Mouse (Mus musculus) neural tube, embryonic 12.5 days (tissue): ENCODE measurements around the gene Dtd1. TPM values are rescaled to one million over a fixed set of nuclear protein-coding genes. Genes with fewer than 3 reads are reported as not detected.
A peak's percentile ranks its signal among the peaks of the same experiment; 100 is the strongest.

Experiments used
- ATAC-seq: fragments of 200-750 bp; cut with Nextera tagmentation; 2 replicates; pipeline ENCODE4 v1.8.0; 2017; ENCODE audit warnings: low read depth, mild to moderate bottlenecking, moderate TSS enrichment, moderate library complexity; ENCODE audit not compliant: low FRiP score
- H3K27ac ChIP-seq: fragments of 300-500 bp; sonication (generic); 2 replicates; pipeline ENCODE4 v1.5.1; 2016
- H3K27me3 ChIP-seq: fragments of 300-500 bp; sonication (generic); replicated peaks from 2 replicates; pipeline ENCODE4 v1.6.1; 2016; ENCODE audit warnings: mild to moderate bottlenecking
- H3K36me3 ChIP-seq: fragments of 300-500 bp; sonication (generic); 2 replicates; pipeline ENCODE4 v1.6.1; 2016; ENCODE audit warnings: mild to moderate bottlenecking
- H3K4me1 ChIP-seq: fragments of 300-500 bp; sonication (generic); 2 replicates; pipeline ENCODE4 v1.6.1; 2016
- H3K4me2 ChIP-seq: fragments of 300-500 bp; sonication (generic); replicated peaks from 2 replicates; pipeline ENCODE4 v1.6.1; 2016; ENCODE audit warnings: mild to moderate bottlenecking
- H3K4me3 ChIP-seq: fragments of 300-500 bp; sonication (generic); 2 replicates; pipeline ENCODE4 v1.5.1; 2016
- H3K9ac ChIP-seq: fragments of 300-500 bp; sonication (generic); 2 replicates; pipeline ENCODE4 v1.6.1; 2016; ENCODE audit warnings: mild to moderate bottlenecking
- H3K9me3 ChIP-seq: fragments of 300-500 bp; sonication (generic); 2 replicates; pipeline ENCODE4 v1.6.1; 2016; ENCODE audit warnings: mild to moderate bottlenecking
- WGBS: fragments of 180-500 bp; shearing (Covaris S2); methylation state at CpG from one replicate; pipeline ENCODE4 v1.1.7; 2016; 5-methylcytosine and 5-hydroxymethylcytosine counted together
- polyA plus RNA-seq: library from polyadenylated mRNA; unstranded; fragments of >200 nt; fragmentation: Nextera tagmentation; extraction: Ambion mirVana; gene quantifications from 2 replicates; pipeline ENCODE4 v1.2.1, GENCODE M21; 2016

Gene Dtd1
- polyA plus RNA-seq, 1 experiment from 2014 or later: 42.7 TPM

- ATAC-seq: no peak
- Histone ChIP-seq H3K36me3 (no peaks in the 10 kb centered on the region), H3K27me3 (no peaks in the 10 kb centered on the region), H3K27ac (no peak overlapping the region), H3K9ac (no peak overlapping the region), H3K4me3 (no peak overlapping the region), H3K4me2 (no peak overlapping the region), H3K4me1 (no peaks in the 10 kb centered on the region), H3K9me3 (no peaks in the 10 kb centered on the region)
- 86% methylated on average over 4 of the region's 4 CpGs for WGBS
Observed at GRCm38 (mm10) chr2:144647151-144647550, 47.5 kb downstream of the Dtd1 start.

GRCm38 (mm10) chr2:144649960-144650359 lies 50.3 kb downstream of the Dtd1 start:
- Histone ChIP-seq H3K9me3 (no peaks in the 10 kb centered on the region), H3K27ac (no peak overlapping the region), H3K4me2 (no peak overlapping the region), H3K4me1 (no peaks in the 10 kb centered on the region), H3K4me3 (no peak overlapping the region), H3K36me3 (no peaks in the 10 kb centered on the region), H3K9ac (no peak overlapping the region), H3K27me3 (no peaks in the 10 kb centered on the region)
- WGBS: 92% methylated on average over 1 of the region's 1 CpGs
- ATAC-seq: no peak

GRCm38 (mm10) chr2:144652841-144653240 lies 53.1 kb downstream of the Dtd1 start:
- Histone ChIP-seq H3K4me3 (no peak overlapping the region), H3K9ac (no peak overlapping the region), H3K4me1 (no peaks in the 10 kb centered on the region), H3K4me2 (no peak overlapping the region), H3K27me3 (no peaks in the 10 kb centered on the region), H3K27ac (no peak overlapping the region), H3K9me3 (no peaks in the 10 kb centered on the region), H3K36me3 (no peaks in the 10 kb centered on the region)
- WGBS: 94% methylated on average over 4 of the region's 4 CpGs
- no peak for ATAC-seq

- WGBS: 90% methylated on average over 3 of the region's 3 CpGs
- no peak overlapping the region for H3K4me2 ChIP-seq
- no peak for ATAC-seq
Observed at GRCm38 (mm10) chr2:144655307-144655706, 55.6 kb downstream of the Dtd1 start.

GRCm38 (mm10) chr2:144668507-144668906 lies 68.8 kb downstream of the Dtd1 start:
- no peak overlapping the region for H3K4me2 ChIP-seq
- WGBS: 89% methylated on average over 4 of the region's 4 CpGs
- no peak overlapping the region for H3K27ac ChIP-seq
- H3K4me3 ChIP-seq: no peak overlapping the region
- no peak for ATAC-seq
- no peak overlapping the region for H3K9ac ChIP-seq
- H3K36me3 ChIP-seq: no peaks in the 10 kb centered on the region
- H3K4me1 ChIP-seq: no peaks in the 10 kb centered on the region
- no peaks in the 10 kb centered on the region for H3K27me3 ChIP-seq
- H3K9me3 ChIP-seq: no peaks in the 10 kb centered on the region

More at GRCm38 (mm10) chr2:144655307-144655706, 55.6 kb downstream of the Dtd1 start:
- H3K4me3 ChIP-seq: no peak overlapping the region
- no peaks in the 10 kb centered on the region for H3K36me3 ChIP-seq
- no peaks in the 10 kb centered on the region for H3K4me1 ChIP-seq
- H3K9ac ChIP-seq: no peak overlapping the region
- no peaks in the 10 kb centered on the region for H3K27me3 ChIP-seq
- H3K9me3 ChIP-seq: no peaks in the 10 kb centered on the region
- no peak overlapping the region for H3K27ac ChIP-seq

- 91% methylated on average over 5 of the region's 5 CpGs for WGBS
- ATAC-seq: no peak
- no peaks in the 10 kb centered on the region for H3K4me1 ChIP-seq
- no peaks in the 10 kb centered on the region for H3K27me3 ChIP-seq
- no peak overlapping the region for H3K27ac ChIP-seq
- H3K9ac ChIP-seq: no peak overlapping the region
- H3K36me3 ChIP-seq: no peaks in the 10 kb centered on the region
- H3K4me3 ChIP-seq: no peak overlapping the region
- H3K9me3 ChIP-seq: no peaks in the 10 kb centered on the region
- H3K4me2 ChIP-seq: no peak overlapping the region
Observed at GRCm38 (mm10) chr2:144670289-144670930, 70.7 kb downstream of the Dtd1 start.

GRCm38 (mm10) chr2:144672397-144672796 lies 72.7 kb downstream of the Dtd1 start:
- Histone ChIP-seq H3K4me2 (no peak overlapping the region), H3K36me3 (no peaks in the 10 kb centered on the region), H3K27me3 (no peaks in the 10 kb centered on the region), H3K4me3 (no peak overlapping the region), H3K9ac (no peak overlapping the region), H3K9me3 (no peaks in the 10 kb centered on the region), H3K27ac (no peak overlapping the region), H3K4me1 (peaks cover 9% of the 10 kb centered on the region)
- WGBS: 92% methylated on average over 5 of the region's 5 CpGs
- ATAC-seq: no peak

GRCm38 (mm10) chr2:144676546-144677228 lies 77.0 kb downstream of the Dtd1 start:
- Histone ChIP-seq H3K27ac (no peak overlapping the region), H3K4me1 (peaks cover 14% of the 10 kb centered on the region), H3K27me3 (no peaks in the 10 kb centered on the region), H3K9me3 (no peaks in the 10 kb centered on the region), H3K36me3 (no peaks in the 10 kb centered on the region), H3K4me2 (no peak overlapping the region), H3K9ac (no peak overlapping the region), H3K4me3 (no peak overlapping the region)
- 62% methylated on average over 13 of the region's 13 CpGs for WGBS
- peak; percentile 39; the same call in 1 of the 2 replicates for ATAC-seq

- 46% methylated on average over 2 of the region's 2 CpGs for WGBS
- H3K36me3 ChIP-seq: no peaks in the 10 kb centered on the region
- H3K4me3 ChIP-seq: no peak overlapping the region
- no peaks in the 10 kb centered on the region for H3K9me3 ChIP-seq
- H3K4me2 ChIP-seq: no peak overlapping the region
- H3K4me1 ChIP-seq: peaks cover 14% of the 10 kb centered on the region
- no peak overlapping the region for H3K9ac ChIP-seq
- no peak overlapping the region for H3K27ac ChIP-seq
- H3K27me3 ChIP-seq: no peaks in the 10 kb centered on the region
- 0 out of 2 replicates have a peak, but pooled peaks have one; percentile 17 for ATAC-seq
Observed at GRCm38 (mm10) chr2:144677229-144677571, 77.5 kb downstream of the Dtd1 start.

GRCm38 (mm10) chr2:144678779-144679178 lies 79.1 kb downstream of the Dtd1 start:
- H3K9ac ChIP-seq: no peak overlapping the region
- H3K4me1 ChIP-seq: peaks cover 14% of the 10 kb centered on the region
- H3K27ac ChIP-seq: no peak overlapping the region
- no peaks in the 10 kb centered on the region for H3K36me3 ChIP-seq
- H3K4me2 ChIP-seq: no peak overlapping the region
- no peaks in the 10 kb centered on the region for H3K27me3 ChIP-seq
- no peak for ATAC-seq
- whole genome bisulfite sequencing: 77% methylated on average over 6 of the region's 6 CpGs
- H3K4me3 ChIP-seq: no peak overlapping the region
- H3K9me3 ChIP-seq: no peaks in the 10 kb centered on the region

- H3K36me3 ChIP-seq: no peaks in the 10 kb centered on the region
- no peak overlapping the region for H3K4me3 ChIP-seq
- no peak overlapping the region for H3K27ac ChIP-seq
- no peak overlapping the region for H3K9ac ChIP-seq
- no peaks in the 10 kb centered on the region for H3K27me3 ChIP-seq
- peaks cover 14% of the 10 kb centered on the region for H3K4me1 ChIP-seq
- WGBS: 70% methylated on average over 3 of the region's 3 CpGs
- H3K9me3 ChIP-seq: no peaks in the 10 kb centered on the region
- ATAC-seq: no peak
- no peak overlapping the region for H3K4me2 ChIP-seq
Observed at GRCm38 (mm10) chr2:144679394-144679793, 79.7 kb downstream of the Dtd1 start.

GRCm38 (mm10) chr2:144692219-144692732 lies 92.6 kb downstream of the Dtd1 start:
- no peaks in the 10 kb centered on the region for H3K4me1 ChIP-seq
- no peaks in the 10 kb centered on the region for H3K27me3 ChIP-seq
- no peak overlapping the region for H3K4me3 ChIP-seq
- no peaks in the 10 kb centered on the region for H3K36me3 ChIP-seq
- H3K4me2 ChIP-seq: no peak overlapping the region
- ATAC-seq: no peak
- WGBS: 84% methylated on average over 8 of the region's 8 CpGs
- H3K9ac ChIP-seq: no peak overlapping the region
- H3K9me3 ChIP-seq: no peaks in the 10 kb centered on the region
- no peak overlapping the region for H3K27ac ChIP-seq
